Mouse (Mus musculus) heart, adult 2 months (tissue): ENCODE results near the gene Tmem238l.

Experiments
- CTCF ChIP-seq: fragments of 200-600 bp; IDR thresholded peaks from 2 replicates; pipeline ENCODE4 v1.8.1; 2022; ENCODE audit warnings: antibody characterized with exemption, mild to moderate bottlenecking, moderate library complexity
- POLR2A ChIP-seq: fragments of 200-500 bp; IDR thresholded peaks from 2 replicates; pipeline ENCODE4 v1.6.1; 2011; ENCODE audit warnings: mild to moderate bottlenecking, low read depth, low read length, control low read depth; ENCODE audit not compliant: insufficient read depth

DNA sequence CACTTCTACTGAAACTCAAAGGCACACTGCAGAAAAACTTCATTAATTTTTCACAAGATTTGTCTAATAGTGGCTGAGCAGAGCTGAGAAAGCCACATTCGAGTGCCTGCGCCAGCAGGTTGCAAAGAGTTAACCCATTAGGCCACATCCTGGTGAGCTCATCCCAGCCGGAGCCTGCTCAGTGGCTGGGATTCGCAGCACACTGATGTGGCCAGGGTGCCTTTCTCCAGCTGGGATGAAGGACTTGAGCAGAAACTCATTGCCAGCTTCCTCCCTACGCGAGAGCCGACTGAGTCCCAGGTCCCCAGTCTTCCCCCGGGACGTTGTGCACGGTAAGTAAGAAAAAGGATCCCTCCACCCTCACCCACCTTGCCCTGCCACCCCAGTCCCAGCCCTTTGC lies 44.6 kb upstream of the Tmem238l start, which contains the start of gene Pirt:
- TF ChIP-seq CTCF (no peak), POLR2A (peak; percentile 49)
